Mouse (Mus musculus) CH12.LX (cell line): Measurements from ENCODE around the gene Tnpo2.
A peak's percentile ranks its signal among the peaks of the same experiment; 100 is the strongest.

Experiments used
- CHD2 ChIP-seq: IDR thresholded peaks from 2 replicates; pipeline ENCODE4 v1.6.1; 2011; ENCODE audit warnings: low read length, improper control_type of control experiment
- MYC ChIP-seq: IDR thresholded peaks from 2 replicates; pipeline ENCODE4 v1.6.1; 2011; ENCODE audit warnings: low read depth, mild to moderate bottlenecking, improper control_type of control experiment, low read length

DNA sequence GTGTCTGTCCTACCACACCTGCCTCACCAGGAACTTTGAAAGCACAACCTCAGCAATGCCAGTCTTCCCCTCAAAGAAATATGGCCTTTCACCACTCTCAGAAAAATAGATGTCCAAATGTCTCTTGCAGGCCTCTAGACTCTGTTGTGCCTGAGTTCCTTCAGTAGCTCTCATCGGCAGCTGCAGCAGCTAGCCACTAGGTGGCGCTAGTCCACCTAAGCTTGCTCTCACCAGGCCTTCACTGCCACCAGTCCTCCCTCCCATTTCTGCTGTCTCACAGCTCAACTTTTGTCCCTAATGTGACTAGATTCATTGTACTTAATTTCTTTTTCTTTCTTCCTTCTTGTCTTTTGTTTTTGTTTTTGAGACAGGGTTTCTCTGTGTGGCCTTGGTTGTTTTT is 40.3 kb downstream of the Tnpo2 start:
- TF ChIP-seq MYC (peak; percentile 68; the same call in 1 of the 2 replicates), CHD2 (no peak)
